Mouse (Mus musculus) lung, adult 2 months (tissue): ENCODE data around the gene Snx9. TPM values are rescaled to one million over a fixed set of nuclear protein-coding genes. Genes with fewer than 3 reads are reported as not detected.

ENCODE experiments used
- DNase-seq: peaks from one replicate; pipeline ENCODE4 v3.0.0; 2022
- H3K4me1 ChIP-seq: fragments of 200-500 bp; 2 replicates; pipeline ENCODE4 v1.6.1; 2011; ENCODE audit warnings: low read length; ENCODE audit not compliant: control insufficient read depth, insufficient read depth
- H3K4me3 ChIP-seq: fragments of 200-500 bp; replicated peaks from 2 replicates; pipeline ENCODE3; 2011; ENCODE audit warnings: low read depth, mild to moderate bottlenecking, control low read depth, low read length; ENCODE audit errors: extremely low read depth
- CTCF ChIP-seq: fragments of 200-500 bp; IDR thresholded peaks from 2 replicates; pipeline ENCODE4 v1.5.1; 2011; ENCODE audit warnings: mild to moderate bottlenecking, low read length, control low read depth; ENCODE audit not compliant: insufficient read depth
- POLR2A ChIP-seq: fragments of 200-500 bp; IDR thresholded peaks from 2 replicates; pipeline ENCODE4 v1.6.1; 2011; ENCODE audit warnings: low read depth, mild to moderate bottlenecking, control low read depth, low read length, borderline replicate concordance; ENCODE audit errors: extremely low read depth
- WGBS: fragments of 180-500 bp; shearing (Covaris S2); methylation state at CpG from one replicate; pipeline ENCODE4 v1.1.7; 2018; 5-methylcytosine and 5-hydroxymethylcytosine counted together
- polyA plus RNA-seq: library from polyadenylated mRNA; depleted of rRNA; stranded (reverse); fragments of >200 nt; gene quantifications from 2 replicates; pipeline ENCODE4 v1.2.3, GENCODE M21; 2012

Snx9 gene
- polyA plus RNA-seq, 1 experiment: 31.4 TPM

DNA sequence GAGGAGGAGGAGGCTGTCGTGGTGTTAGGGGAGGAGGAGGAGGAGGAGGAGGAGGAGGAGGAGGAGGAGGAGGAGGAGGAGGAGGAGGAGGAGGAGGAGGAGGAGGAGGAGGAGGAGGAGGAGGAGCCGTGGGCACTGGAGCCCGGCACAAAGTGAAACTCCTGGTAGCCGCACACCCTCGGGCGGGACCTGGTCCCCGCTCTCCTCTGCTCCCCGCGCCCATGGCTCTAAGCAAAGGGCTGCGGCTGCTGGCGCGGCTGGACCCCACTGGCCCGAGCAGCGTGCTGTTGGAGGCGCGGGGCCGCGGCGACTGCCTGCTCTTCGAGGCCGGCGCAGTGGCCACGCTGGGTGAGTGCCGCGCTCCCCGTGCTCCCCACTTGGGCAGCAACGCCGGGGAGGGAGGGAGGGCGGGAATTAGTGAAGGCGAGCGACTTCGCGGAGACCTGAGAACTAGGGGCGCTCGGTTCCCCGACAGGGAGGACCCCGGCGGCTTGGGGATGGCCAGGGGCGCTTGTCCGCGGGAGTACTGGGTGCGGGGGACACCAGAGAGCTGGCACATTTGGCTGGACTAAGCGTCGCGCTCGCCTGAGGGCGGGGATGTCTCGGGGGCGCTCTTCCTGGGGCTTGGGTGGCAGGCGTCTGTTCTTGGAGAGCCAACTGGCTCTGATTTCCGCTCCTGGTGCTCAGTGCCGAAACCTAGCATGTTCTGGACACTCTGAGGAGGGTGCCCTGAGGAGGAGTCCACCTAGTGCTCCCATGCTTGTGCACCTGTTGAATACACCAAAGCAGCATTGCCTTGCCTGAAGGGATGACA lies 100.3 kb downstream of the Snx9 start, which contains the start of gene Synj2:
Synj2 (plus strand) TSS at position 51 of the 814 bp plus-strand sequence.
- peaks cover 5% of the 10 kb centered on the region for H3K4me1 ChIP-seq
- TF ChIP-seq CTCF (no peak), POLR2A (no peak; the same call in 1 of the 2 replicates)
- H3K4me3 ChIP-seq: peak within 1 kb of the TSS; percentile 79
- peak; percentile 77 for DNase-seq
- under 1% methylated on average over 51 of the region's 52 CpGs for WGBS

DNA sequence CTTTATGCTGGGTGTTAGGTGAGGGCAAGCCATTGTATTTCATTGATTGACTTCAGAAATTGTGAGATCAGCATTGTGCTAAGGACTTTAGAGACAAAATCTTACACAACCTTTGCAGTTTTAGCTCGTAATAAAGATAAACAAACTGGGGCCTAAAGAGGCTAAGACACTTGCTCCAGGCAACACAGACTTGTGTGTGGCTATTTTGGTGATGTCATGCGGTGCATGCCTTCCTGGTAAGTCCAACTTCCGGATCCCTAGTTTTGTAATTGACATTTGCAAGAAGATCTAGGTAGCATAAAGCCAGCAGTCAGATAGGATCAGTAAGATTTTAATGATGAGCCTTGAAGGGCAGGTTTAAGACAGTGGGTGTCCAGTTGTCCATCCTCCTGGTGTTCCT lies 101.0 kb downstream of the Snx9 start:
- TF ChIP-seq POLR2A: no peak
- TF ChIP-seq CTCF: no peak
- Histone ChIP-seq H3K4me1 (peaks cover 5% of the 10 kb centered on the region), H3K4me3 (no peak overlapping the region)
- DNase-seq: no peak
- WGBS: 44% methylated on average over 3 of the region's 3 CpGs

DNA sequence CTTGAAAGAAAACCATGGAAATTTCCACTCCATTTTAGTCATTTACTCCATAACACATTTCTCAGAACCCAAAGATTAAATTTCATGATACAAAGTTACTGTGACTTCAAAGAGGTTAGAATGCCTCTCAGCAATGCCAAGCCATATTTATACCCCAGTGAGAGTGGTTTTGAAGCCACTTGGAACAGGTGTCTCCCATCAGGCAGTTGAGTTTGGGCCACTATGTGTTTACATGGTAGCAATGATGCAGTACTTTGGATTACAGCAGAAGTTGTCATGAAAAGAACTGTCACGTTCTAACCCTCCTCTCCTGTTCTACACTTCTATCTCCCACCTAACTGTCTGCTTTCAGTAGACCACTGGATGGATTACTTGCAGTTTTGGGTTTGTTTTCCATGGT lies 101.9 kb downstream of the Snx9 start:
- 51% methylated on average over 1 of the region's 1 CpGs for WGBS
- Histone ChIP-seq H3K4me3 (no peak overlapping the region), H3K4me1 (peaks cover 5% of the 10 kb centered on the region)
- no peak for DNase-seq
- TF ChIP-seq POLR2A: no peak
- TF ChIP-seq CTCF: no peak

DNA sequence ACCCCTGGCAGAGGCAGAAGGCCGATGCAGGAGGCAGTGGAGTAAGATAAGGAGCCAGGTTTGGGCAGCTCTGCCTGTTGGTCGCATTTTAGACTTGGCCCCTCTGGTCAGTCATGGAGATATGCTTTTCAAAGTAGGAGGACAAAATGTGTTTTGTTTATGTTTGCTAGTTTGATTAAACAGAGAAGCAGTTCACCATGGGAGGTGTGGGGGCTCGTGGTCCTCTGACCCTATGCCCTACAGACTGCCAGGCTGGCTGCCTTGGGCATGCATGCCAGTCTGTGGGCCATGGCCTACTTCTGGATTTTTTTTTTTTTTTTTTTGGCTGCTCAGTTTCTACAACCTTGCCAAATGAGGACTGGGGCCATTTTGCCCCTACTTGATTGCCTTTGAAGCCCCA lies 105.9 kb downstream of the Snx9 start:
- 74% methylated on average over 3 of the region's 3 CpGs for WGBS
- peaks cover 5% of the 10 kb centered on the region for H3K4me1 ChIP-seq
- no peak for TF ChIP-seq CTCF
- TF ChIP-seq POLR2A: no peak
- no peak overlapping the region for H3K4me3 ChIP-seq
- DNase-seq: no peak

DNA sequence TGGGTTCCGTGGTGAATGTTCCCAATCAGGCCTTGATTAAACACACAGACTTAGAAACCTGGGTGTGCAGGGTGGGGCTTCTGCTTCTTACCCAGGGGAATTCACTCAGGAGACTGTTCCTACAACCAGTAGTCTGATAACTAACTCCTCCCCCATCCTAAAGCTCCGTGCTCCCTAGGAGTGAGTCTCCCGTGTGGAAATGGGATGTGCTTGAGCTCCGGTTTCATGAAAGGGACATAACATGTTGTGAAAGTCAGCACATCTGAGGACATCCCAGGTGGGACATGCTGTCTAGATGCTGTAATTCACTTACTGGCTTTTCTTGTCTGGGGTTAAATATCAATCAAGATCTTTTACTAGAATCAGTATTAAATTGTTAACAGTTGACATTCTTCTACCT lies 111.3 kb downstream of the Snx9 start:
- Histone ChIP-seq H3K4me3 (no peak overlapping the region), H3K4me1 (no peaks in the 10 kb centered on the region; the same call in none of the 2 replicates)
- 70% methylated on average over 4 of the region's 4 CpGs for WGBS
- DNase-seq: no peak
- TF ChIP-seq CTCF: no peak
- TF ChIP-seq POLR2A: no peak

DNA sequence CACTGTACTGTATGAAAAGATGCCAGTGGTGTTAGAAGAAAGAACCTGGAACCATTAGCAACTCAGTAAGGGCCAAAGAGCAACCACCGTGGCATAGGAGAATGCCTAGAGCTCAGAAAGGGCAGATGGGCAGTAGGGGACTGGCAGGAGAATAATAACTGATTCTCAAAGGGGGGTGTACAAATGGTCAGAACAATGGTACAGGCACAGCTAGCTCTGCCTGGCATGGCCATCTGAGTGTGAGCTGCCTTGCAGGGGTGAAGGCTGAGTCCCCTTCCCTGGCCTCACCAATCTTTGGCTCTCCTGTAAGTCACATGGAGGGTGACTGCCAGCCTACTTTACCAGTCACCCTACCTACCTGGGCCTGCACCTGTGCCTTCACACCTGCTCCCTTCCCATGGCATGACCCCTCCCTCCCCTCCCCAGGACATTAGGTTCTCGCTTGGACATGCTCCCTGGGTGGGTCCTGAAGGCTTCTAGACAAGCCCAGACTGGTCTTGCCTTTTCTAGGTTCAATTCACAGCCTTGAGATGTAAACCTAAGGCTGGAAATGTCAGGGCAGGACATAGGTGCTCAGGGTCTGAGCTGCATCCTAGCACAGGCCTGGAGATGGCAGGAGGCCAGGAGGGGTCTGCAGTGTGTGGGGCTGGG lies 115.3 kb downstream of the Snx9 start:
- DNase-seq: no peak
- no peak for TF ChIP-seq CTCF
- no peak for TF ChIP-seq POLR2A
- 94% methylated on average over 2 of the region's 2 CpGs for WGBS
- no peak overlapping the region for H3K4me3 ChIP-seq
- peaks cover 16% of the 10 kb centered on the region for H3K4me1 ChIP-seq

DNA sequence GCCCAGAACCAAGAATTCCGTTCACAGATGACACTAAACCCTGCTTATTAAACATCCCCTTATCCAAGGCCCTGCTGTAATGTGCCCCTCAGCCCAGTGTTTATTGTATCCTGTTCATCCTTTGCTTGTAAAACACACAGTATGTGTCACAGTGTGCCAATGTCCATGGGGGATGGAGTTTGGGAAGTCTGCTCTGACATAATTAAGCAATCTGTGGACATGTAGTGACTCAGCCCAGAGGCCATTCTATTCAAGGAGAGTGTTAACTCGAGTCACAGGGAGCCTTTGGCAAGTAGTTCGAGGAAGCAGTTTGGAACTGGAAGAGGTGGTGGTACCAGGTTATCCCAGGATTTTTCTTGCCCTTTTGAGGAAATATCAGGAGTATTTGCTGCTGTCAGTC lies 116.0 kb downstream of the Snx9 start:
- DNase-seq: no peak
- WGBS: 44% methylated on average over 3 of the region's 3 CpGs
- H3K4me1 ChIP-seq: peaks cover 16% of the 10 kb centered on the region
- no peak overlapping the region for H3K4me3 ChIP-seq
- TF ChIP-seq POLR2A (no peak), CTCF (no peak)

DNA sequence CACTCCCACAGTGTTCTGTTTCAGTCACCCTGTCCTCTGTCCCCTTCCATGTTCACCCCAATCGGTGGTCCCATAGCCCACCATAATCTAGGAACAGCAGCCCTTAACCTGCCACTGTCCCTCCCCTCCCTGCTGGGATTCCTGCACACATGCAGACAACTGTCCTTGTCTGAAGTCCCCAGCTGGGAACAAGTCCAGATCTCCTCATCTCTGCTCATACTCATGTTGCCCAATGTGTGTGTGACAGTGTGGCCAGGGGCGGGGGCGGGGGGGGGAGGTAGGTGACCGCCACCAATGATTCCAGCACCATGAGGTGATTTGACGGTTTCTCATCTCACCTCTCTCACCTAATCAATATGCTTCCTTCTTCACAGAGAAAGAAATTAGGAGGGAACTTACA lies 117.1 kb downstream of the Snx9 start:
- no peak overlapping the region for H3K4me3 ChIP-seq
- TF ChIP-seq POLR2A: no peak
- no peak for TF ChIP-seq CTCF
- 96% methylated on average over 5 of the region's 5 CpGs for WGBS
- no peak for DNase-seq
- peaks cover 16% of the 10 kb centered on the region for H3K4me1 ChIP-seq

DNA sequence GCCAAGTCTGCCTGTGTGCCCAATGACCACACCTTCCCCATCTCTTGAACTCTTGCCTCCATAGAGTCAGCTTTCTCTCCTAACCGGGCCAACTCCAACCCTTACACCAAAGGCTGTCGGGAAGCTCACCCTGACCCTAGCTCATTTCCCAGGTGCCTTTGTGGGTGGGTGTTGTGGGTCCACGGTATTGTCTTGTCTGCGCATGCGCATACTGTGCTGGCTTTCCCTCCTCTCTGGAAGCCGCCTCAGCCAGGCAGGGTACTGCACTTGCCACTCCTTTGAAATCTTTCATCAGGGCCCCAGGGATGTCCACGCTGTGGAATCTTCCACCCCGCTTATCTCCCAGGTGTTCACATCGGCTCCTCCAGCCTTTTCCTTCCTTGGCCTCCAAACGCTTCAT lies 117.5 kb downstream of the Snx9 start:
- DNase-seq: no peak
- Histone ChIP-seq H3K4me1 (peaks cover 16% of the 10 kb centered on the region), H3K4me3 (no peak overlapping the region)
- WGBS: 81% methylated on average over 10 of the region's 10 CpGs
- TF ChIP-seq CTCF (no peak), POLR2A (no peak)
